Mouse (Mus musculus) kidney, postnatal 0 days (tissue): Measurements from ENCODE around the gene Aspscr1. TPM values are rescaled to one million over a fixed set of nuclear protein-coding genes. Genes with fewer than 3 reads are reported as not detected.

Experiments used
- ATAC-seq: fragments of 200-750 bp; cut with Nextera tagmentation; replicated peaks from 2 replicates; pipeline ENCODE4 v1.8.0; 2017; ENCODE audit warnings: low read depth, moderate number of reproducible peaks, moderate TSS enrichment, moderate library complexity; ENCODE audit not compliant: low FRiP score
- DNase-seq: peaks from one replicate; pipeline ENCODE4 v3.0.0-alpha.2; 2016; ENCODE audit warnings: low spot score
- H3K27ac ChIP-seq: fragments of 300-500 bp; sonication (generic); 2 replicates; pipeline ENCODE4 v1.5.1; 2014; ENCODE audit warnings: mild to moderate bottlenecking
- H3K27me3 ChIP-seq: fragments of 300-500 bp; sonication (generic); 2 replicates; pipeline ENCODE4 v1.6.1; 2014; ENCODE audit warnings: low read length, mixed read lengths; ENCODE audit not compliant: insufficient read depth
- H3K36me3 ChIP-seq: fragments of 300-500 bp; sonication (generic); 2 replicates; pipeline ENCODE4 v1.6.1; 2014; ENCODE audit warnings: low read length, mixed read lengths; ENCODE audit not compliant: insufficient read depth
- H3K4me1 ChIP-seq: fragments of 300-500 bp; sonication (generic); replicated peaks from 2 replicates; pipeline ENCODE4 v1.6.1; 2014; ENCODE audit warnings: antibody characterized with exemption, low read length, mixed read lengths; ENCODE audit not compliant: insufficient read depth
- H3K4me2 ChIP-seq: fragments of 300-500 bp; sonication (generic); 2 replicates; pipeline ENCODE4 v1.6.1; 2014; ENCODE audit warnings: mild to moderate bottlenecking, low read length, moderate library complexity, mixed read lengths
- H3K4me3 ChIP-seq: fragments of 300-500 bp; sonication (generic); replicated peaks from 2 replicates; pipeline ENCODE4 v1.5.1; 2014; ENCODE audit warnings: low read depth, low read length
- H3K9ac ChIP-seq: fragments of 300-500 bp; sonication (generic); 2 replicates; pipeline ENCODE4 v1.6.1; 2014; ENCODE audit warnings: low read depth, low read length
- H3K9me3 ChIP-seq: fragments of 300-500 bp; sonication (generic); replicated peaks from 2 replicates; pipeline ENCODE4 v1.6.1; 2016; ENCODE audit warnings: low read length, inconsistent platforms, mixed read lengths
- CTCF ChIP-seq: IDR thresholded peaks from 2 replicates; pipeline ENCODE4 v1.5.1; 2016; ENCODE audit warnings: antibody characterized with exemption, low read depth, mild to moderate bottlenecking, moderate library complexity
- WGBS: fragments of 180-500 bp; shearing (Covaris S2); extraction: QIAGEN DNeasy Blood & Tissue Kit; methylation state at CpG from one replicate; pipeline ENCODE4 v1.1.7; 2014; 5-methylcytosine and 5-hydroxymethylcytosine counted together
- polyA plus RNA-seq: library from polyadenylated mRNA; unstranded; fragments of >200 nt; fragmentation: Nextera tagmentation; extraction: Ambion mirVana; gene quantifications from 2 replicates; pipeline ENCODE4 v1.2.1, GENCODE M21; 2015

The Aspscr1 gene
- polyA plus RNA-seq, 1 experiment from 2014 or later = 122 TPM

GRCm38 (mm10) chr11:120730331-120730870 lies 57.6 kb downstream of the Aspscr1 start:
- no peak overlapping the region for H3K9ac ChIP-seq
- no peak overlapping the region for H3K4me3 ChIP-seq
- H3K27me3 ChIP-seq = no peaks in the 10 kb centered on the region
- WGBS = 92% methylated on average over 10 of the region's 10 CpGs
- DNase-seq (no peak), ATAC-seq (no peak)
- no peak overlapping the region for H3K4me2 ChIP-seq
- H3K9me3 ChIP-seq = no peaks in the 10 kb centered on the region
- no peaks in the 10 kb centered on the region for H3K36me3 ChIP-seq
- peaks cover 8% of the 10 kb centered on the region; the same call in 1 of the 2 replicates for H3K4me1 ChIP-seq
- no peak overlapping the region for H3K27ac ChIP-seq
- TF ChIP-seq CTCF = no peak

GRCm38 (mm10) chr11:120731395-120731794 lies 58.6 kb downstream of the Aspscr1 start:
- H3K36me3 ChIP-seq = no peaks in the 10 kb centered on the region
- ATAC-seq = no peak
- no peak for TF ChIP-seq CTCF

GRCm38 (mm10) chr11:120731858-120732680 lies 59.3 kb downstream of the Aspscr1 start, which contains the start of gene Cbr2:
TSS of gene Cbr2 (minus strand) at chr11:120732114.
- H3K4me1 ChIP-seq = 0 out of 2 replicates have a peak, but pooled peaks cover 2% of the 10 kb centered on the region
- no peak within 1 kb of the TSS for H3K9ac ChIP-seq
- H3K9me3 ChIP-seq = no peaks in the 10 kb centered on the region
- no peaks in the 10 kb centered on the region for H3K36me3 ChIP-seq
- no peak for TF ChIP-seq CTCF
- peak; percentile 34 for DNase-seq
- no peak within 1 kb of the TSS for H3K4me3 ChIP-seq
- H3K27ac ChIP-seq = no peak within 1 kb of the TSS
- no peaks in the 10 kb centered on the region for H3K27me3 ChIP-seq
- 56% methylated on average over 12 of the region's 12 CpGs for WGBS
- no peak within 1 kb of the TSS for H3K4me2 ChIP-seq
- no peak for ATAC-seq

More at GRCm38 (mm10) chr11:120731395-120731794, 58.6 kb downstream of the Aspscr1 start:
- 87% methylated on average over 1 of the region's 1 CpGs for WGBS
- Histone ChIP-seq H3K27ac (no peak overlapping the region), H3K4me1 (peaks cover 7% of the 10 kb centered on the region; the same call in 1 of the 2 replicates), H3K4me3 (no peak overlapping the region), H3K9ac (no peak overlapping the region), H3K9me3 (no peaks in the 10 kb centered on the region), H3K4me2 (no peak overlapping the region), H3K27me3 (no peaks in the 10 kb centered on the region)
- DNase-seq = no peak

GRCm38 (mm10) chr11:120733521-120733920 lies 60.7 kb downstream of the Aspscr1 start:
- no peak for ATAC-seq
- no peak overlapping the region for H3K4me3 ChIP-seq
- no peaks in the 10 kb centered on the region for H3K27me3 ChIP-seq
- WGBS = 51% methylated on average over 6 of the region's 6 CpGs
- no peak overlapping the region for H3K4me2 ChIP-seq
- H3K4me1 ChIP-seq = 0 out of 2 replicates have a peak, but pooled peaks cover 2% of the 10 kb centered on the region
- no peak overlapping the region for H3K27ac ChIP-seq
- H3K9me3 ChIP-seq = no peaks in the 10 kb centered on the region
- H3K9ac ChIP-seq = no peak overlapping the region
- TF ChIP-seq CTCF = no peak
- H3K36me3 ChIP-seq = no peaks in the 10 kb centered on the region
- no peak for DNase-seq

DNA sequence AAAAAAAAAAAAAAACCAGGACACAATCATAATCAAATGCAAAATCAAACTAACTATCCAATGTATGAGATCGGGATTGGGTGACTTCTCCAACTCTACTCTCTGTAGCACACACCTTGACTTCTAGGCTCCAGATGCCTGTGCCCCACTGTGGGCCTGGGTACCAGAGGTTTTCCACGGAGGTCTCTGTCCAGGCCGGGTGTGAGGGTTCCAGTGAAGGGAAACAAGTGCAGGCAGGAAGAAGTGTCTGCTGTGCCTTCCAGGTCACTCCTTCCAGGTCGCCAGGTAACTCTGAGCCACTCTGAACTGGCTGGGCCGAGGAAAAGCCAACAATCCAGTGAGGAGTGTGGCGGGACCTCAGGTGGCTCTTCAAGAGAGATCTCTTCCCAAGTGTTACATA lies 63.7 kb downstream of the Aspscr1 start:
- H3K27ac ChIP-seq = no peak overlapping the region
- 0 out of 2 replicates have a peak, but pooled peaks cover 2% of the 10 kb centered on the region for H3K4me1 ChIP-seq
- no peak for TF ChIP-seq CTCF
- no peaks in the 10 kb centered on the region for H3K9me3 ChIP-seq
- DNase-seq (no peak), ATAC-seq (no peak)
- H3K4me3 ChIP-seq = no peak overlapping the region
- H3K9ac ChIP-seq = no peak overlapping the region
- H3K27me3 ChIP-seq = no peaks in the 10 kb centered on the region
- WGBS = 76% methylated on average over 6 of the region's 6 CpGs
- H3K36me3 ChIP-seq = no peaks in the 10 kb centered on the region
- no peak overlapping the region for H3K4me2 ChIP-seq

- 85% methylated on average over 5 of the region's 5 CpGs for WGBS
- no peak for TF ChIP-seq CTCF
- ATAC-seq (no peak), DNase-seq (no peak)
- no peaks in the 10 kb centered on the region for H3K4me1 ChIP-seq
- no peak overlapping the region for H3K27ac ChIP-seq
- no peaks in the 10 kb centered on the region for H3K36me3 ChIP-seq
- H3K27me3 ChIP-seq = no peaks in the 10 kb centered on the region
- H3K9me3 ChIP-seq = no peaks in the 10 kb centered on the region
- no peak overlapping the region for H3K4me3 ChIP-seq
- no peak overlapping the region for H3K4me2 ChIP-seq
- no peak overlapping the region for H3K9ac ChIP-seq
These were observed 68.2 kb downstream of the Aspscr1 start for GRCm38 (mm10) chr11:120740981-120741380.
